Mouse (Mus musculus): Measurements from ENCODE around the gene 1810024B03Rik. TPM values are rescaled to one million over a fixed set of nuclear protein-coding genes. Genes with fewer than 3 reads are reported as not detected.
A peak's percentile ranks its signal among the peaks of the same experiment; 100 is the strongest.
"Not testable (repeated sequence)": the region's sequence is repeated elsewhere in the genome, so short reads cannot be mapped to it uniquely, and the experiment has no call there.

1810024B03Rik gene
- polyA plus RNA-seq, 1 experiment, result 2.8 TPM

DNA sequence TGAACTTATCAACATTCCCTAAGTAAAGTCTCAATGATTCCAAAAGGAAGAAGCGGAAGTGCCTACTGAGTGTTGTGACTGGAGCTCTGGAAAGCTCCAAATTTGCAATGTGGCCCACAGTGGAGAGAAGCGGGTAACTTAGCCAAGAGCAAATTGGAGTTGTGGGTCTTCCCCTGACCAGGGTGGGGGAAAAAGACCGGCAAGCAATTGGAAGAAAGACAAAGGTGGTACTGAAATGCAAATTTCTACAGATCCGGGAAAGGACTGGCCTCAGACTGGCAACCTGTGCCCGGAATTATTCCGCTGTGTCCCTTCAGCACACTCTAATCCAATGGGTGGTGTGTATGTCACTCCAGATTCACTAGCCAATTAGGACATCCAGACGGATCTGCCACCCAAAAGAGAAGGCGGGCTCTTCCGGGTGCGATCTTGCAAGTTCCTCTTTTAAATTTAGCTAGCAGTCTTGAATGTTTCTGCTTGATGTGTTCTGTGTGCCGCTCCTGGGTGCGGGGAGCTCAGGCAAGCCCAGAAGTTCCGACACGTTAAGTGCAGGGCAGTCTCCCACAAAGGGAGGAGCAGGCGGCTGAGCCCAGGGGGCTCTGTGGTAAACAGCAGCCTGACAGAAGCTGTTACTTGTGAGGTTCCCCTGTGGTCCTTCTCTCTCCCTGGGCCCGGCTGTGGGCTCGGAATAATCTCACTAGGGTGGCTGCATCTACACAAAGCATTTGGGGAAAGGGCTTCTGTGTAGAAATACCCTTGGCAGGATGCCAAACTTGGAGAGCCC is 25.3 kb downstream of the 1810024B03Rik start:
- Histone ChIP-seq H3K27ac (ENCODE audit: insufficient read depth, low read depth, low read length) (peak overlapping the region; percentile 70; the same call in 1 of the 2 replicates), H3K27me3 (replicated peaks; ENCODE audit: control insufficient read depth, insufficient read depth, low read length) (no peaks in the 10 kb centered on the region), H3K4me3 (ENCODE audit: insufficient read depth, low read depth, low read length) (peak overlapping the region; percentile 77), H3K36me3 (ENCODE audit: control insufficient read depth, insufficient read depth, low read length) (no peaks in the 10 kb centered on the region), H3K4me1 (ENCODE audit: control insufficient read depth, insufficient read depth, low read length) (no peaks in the 10 kb centered on the region)
- WGBS, result 3% methylated on average over 17 of the region's 17 CpGs
- peak; percentile 95 for DNase-seq
- TF ChIP-seq POLR2A (IDR thresholded peaks at IDR 0.05; ENCODE audit: low read depth, low read length), result no peak

DNA sequence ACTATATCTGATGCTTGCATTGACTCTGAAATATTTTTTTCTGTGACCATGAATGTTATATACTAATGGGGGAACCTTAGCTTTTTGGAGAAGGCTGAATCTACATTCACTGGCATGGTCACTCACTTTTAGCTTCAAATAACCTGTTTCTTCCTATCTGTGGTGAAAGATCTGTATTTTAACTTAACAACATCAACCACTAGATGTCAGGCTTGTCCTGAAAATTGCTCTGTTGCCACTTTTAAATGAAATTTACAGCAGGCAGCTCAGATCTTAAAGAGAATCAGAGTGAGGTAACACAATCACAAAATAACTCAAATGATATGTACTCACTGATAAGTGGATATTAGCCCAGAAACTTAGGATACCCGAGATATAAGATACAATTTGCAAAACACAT is 41.8 kb downstream of the 1810024B03Rik start:
- not testable (repeated sequence) for H3K4me1 ChIP-seq (ENCODE audit: control insufficient read depth, insufficient read depth, low read length); H3K36me3 ChIP-seq (ENCODE audit: control insufficient read depth, insufficient read depth, low read length); H3K4me3 ChIP-seq (ENCODE audit: insufficient read depth, low read depth, low read length); H3K27ac ChIP-seq (ENCODE audit: insufficient read depth, low read depth, low read length); H3K27me3 ChIP-seq (replicated peaks; ENCODE audit: control insufficient read depth, insufficient read depth, low read length)
- 9% methylated on average over 1 of the region's 1 CpGs for WGBS
- DNase-seq, result peak; percentile 63

DNA sequence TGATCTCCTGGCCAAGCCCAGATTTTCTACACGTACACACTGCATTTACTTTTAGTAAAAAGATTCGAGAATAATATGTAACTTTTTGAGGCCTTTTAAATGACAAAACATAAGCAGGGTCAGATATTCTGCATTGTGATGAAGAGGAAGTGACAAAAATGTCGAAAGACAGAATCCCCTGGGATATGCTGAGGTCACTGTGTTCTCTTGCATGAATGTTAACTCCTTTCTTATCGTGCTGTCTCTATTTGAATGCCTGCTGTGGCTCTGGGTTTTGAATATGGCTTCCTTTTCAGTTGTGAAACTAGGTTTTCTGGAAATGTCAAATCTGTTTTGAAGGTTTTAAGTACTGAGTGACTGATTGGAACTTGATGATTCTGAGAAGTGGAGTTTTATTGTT is 42.4 kb downstream of the 1810024B03Rik start:
- no peak overlapping the region for H3K27ac ChIP-seq (ENCODE audit: insufficient read depth, low read depth, low read length)
- H3K4me3 ChIP-seq (ENCODE audit: insufficient read depth, low read depth, low read length), result no peak overlapping the region
- WGBS, result 60% methylated on average over 4 of the region's 4 CpGs
- DNase-seq, result no peak
- no peaks in the 10 kb centered on the region for H3K27me3 ChIP-seq (replicated peaks; ENCODE audit: control insufficient read depth, insufficient read depth, low read length)
- no peaks in the 10 kb centered on the region for H3K36me3 ChIP-seq (ENCODE audit: control insufficient read depth, insufficient read depth, low read length)
- H3K4me1 ChIP-seq (ENCODE audit: control insufficient read depth, insufficient read depth, low read length), result no peaks in the 10 kb centered on the region
- TF ChIP-seq POLR2A (IDR thresholded peaks at IDR 0.05; ENCODE audit: low read depth, low read length), result no peak
- no peak for TF ChIP-seq CTCF (conservative IDR thresholded peaks at IDR 0.05; ENCODE audit: insufficient read depth, insufficient read length, low read depth, low read length)

DNA sequence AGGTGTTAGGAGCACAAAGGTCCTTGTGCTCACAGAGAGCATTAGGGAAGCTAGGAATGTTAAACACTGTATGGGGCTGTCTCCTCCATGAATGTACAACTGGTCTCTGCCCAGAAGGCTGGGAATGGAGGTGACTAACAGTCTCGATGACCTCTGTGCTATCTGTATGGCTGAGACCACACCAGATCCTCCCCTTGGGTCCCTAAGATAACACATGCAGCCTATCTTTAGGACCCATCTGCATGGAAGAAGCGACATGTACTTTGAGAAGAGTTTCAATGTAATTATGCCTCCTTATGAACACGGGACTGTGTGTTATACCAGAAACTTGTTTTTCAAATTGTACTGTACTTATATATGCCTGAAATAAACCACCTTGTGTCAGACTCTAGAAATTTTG is 62.4 kb downstream of the 1810024B03Rik start:
- TF ChIP-seq POLR2A (IDR thresholded peaks at IDR 0.05; ENCODE audit: low read depth, low read length) (no peak), CTCF (conservative IDR thresholded peaks at IDR 0.05; ENCODE audit: insufficient read depth, insufficient read length, low read depth, low read length) (no peak)
- Histone ChIP-seq H3K4me1 (ENCODE audit: control insufficient read depth, insufficient read depth, low read length) (peaks cover 12% of the 10 kb centered on the region), H3K27ac (ENCODE audit: insufficient read depth, low read depth, low read length) (no peak overlapping the region), H3K27me3 (replicated peaks; ENCODE audit: control insufficient read depth, insufficient read depth, low read length) (no peaks in the 10 kb centered on the region), H3K36me3 (ENCODE audit: control insufficient read depth, insufficient read depth, low read length) (no peaks in the 10 kb centered on the region), H3K4me3 (ENCODE audit: insufficient read depth, low read depth, low read length) (no peak overlapping the region)
- WGBS, result 88% methylated on average over 3 of the region's 3 CpGs
- DNase-seq, result no peak

DNA sequence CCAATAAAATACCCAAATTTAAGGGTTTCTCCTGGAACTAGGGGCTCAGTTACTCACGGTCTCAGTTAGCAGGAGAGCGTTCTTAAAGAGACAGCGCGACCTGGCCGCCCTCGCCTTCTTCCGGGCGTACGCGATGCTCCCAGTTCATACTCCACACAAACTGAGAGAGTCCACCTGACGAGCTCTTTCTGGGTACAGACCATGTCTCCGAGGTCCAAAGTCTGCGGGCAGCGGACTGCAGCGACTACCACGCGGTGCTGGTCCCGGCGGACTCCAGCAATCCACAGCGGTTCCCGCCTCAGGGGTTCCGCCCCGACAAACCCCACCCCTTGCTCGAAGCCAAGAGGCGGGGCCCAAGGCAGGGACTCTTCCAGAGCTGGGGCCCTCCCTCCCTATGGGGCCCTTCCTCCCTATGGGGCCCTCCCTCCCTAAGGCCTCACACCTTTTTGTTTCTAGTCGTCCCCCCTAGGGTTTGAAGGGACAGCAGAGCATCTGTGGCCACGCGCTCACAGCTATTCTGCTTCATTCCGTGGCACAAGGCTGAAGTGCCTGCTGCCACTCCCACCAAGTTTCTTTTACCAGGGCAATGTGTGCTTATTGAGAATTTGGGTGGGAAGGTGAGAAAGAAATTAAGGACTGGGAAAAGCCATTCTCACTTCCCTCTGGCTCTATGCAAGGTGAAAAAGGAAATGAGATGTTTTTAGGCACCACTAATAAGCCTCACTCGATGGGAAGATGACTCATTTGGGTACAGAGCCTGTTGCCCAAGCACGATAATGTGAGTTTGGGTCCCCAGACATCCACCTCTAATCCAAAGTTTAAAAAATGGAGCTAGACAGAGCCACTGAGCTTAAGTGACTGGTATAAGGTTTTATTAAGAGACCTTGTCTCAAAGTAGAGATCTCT is 64.7 kb downstream of the 1810024B03Rik start, which contains the start of gene Itpripl1:
Gene Itpripl1 (minus strand): TSS at position 285 of the 906 bp plus-strand sequence.
- Histone ChIP-seq H3K4me1 (ENCODE audit: control insufficient read depth, insufficient read depth, low read length) (peaks cover 12% of the 10 kb centered on the region), H3K27me3 (replicated peaks; ENCODE audit: control insufficient read depth, insufficient read depth, low read length) (no peaks in the 10 kb centered on the region), H3K4me3 (ENCODE audit: insufficient read depth, low read depth, low read length) (peak within 1 kb of the TSS; percentile 63), H3K36me3 (ENCODE audit: control insufficient read depth, insufficient read depth, low read length) (no peaks in the 10 kb centered on the region), H3K27ac (ENCODE audit: insufficient read depth, low read depth, low read length) (peak within 1 kb of the TSS; percentile 68)
- 4% methylated on average over 31 of the region's 31 CpGs for WGBS
- DNase-seq, result peak; percentile 95
- TF ChIP-seq CTCF (conservative IDR thresholded peaks at IDR 0.05; ENCODE audit: insufficient read depth, insufficient read length, low read depth, low read length) (no peak), POLR2A (IDR thresholded peaks at IDR 0.05; ENCODE audit: low read depth, low read length) (no peak)

DNA sequence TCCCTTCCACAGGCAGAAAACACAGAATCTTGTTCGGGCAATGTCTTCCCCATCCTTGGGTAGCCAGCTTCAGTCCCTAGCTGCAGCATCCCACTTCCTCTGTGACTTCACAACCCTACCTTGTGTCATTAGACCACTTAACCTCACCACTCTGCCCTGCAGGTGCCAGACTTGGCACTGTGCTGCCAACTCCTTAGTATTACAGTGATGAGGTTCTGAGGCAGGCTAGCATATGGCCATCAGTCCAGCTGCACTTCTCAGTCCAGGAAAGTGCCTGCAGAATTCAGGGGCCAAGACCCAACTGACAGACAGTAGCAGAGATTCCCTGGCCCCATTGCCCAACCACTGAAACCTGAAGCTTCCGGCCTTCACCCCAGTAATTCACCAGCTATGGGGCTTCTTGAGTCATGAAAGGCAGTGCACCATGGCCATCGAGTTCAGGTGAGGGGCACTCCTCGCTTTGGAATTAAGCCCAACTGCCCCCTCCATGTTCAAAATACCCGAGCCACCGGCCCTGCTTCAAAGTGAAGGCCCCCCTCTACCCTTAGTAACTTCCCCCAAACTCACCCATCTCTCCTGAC is 65.4 kb downstream of the 1810024B03Rik start:
- WGBS, result 15% methylated on average over 6 of the region's 6 CpGs
- peak overlapping the region; percentile 63 for H3K4me3 ChIP-seq (ENCODE audit: insufficient read depth, low read depth, low read length)
- DNase-seq, result peak; percentile 19

GRCm38 (mm10) chr2:127142031-127142430 is 66.0 kb downstream of the 1810024B03Rik start:
- WGBS, result 70% methylated on average over 10 of the region's 10 CpGs
- peak overlapping the region; percentile 63 for H3K4me3 ChIP-seq (ENCODE audit: insufficient read depth, low read depth, low read length)
- peaks cover 12% of the 10 kb centered on the region for H3K4me1 ChIP-seq (ENCODE audit: control insufficient read depth, insufficient read depth, low read length)

More for the DNA sequence above, 65.4 kb downstream of the 1810024B03Rik start:
- H3K36me3 ChIP-seq (ENCODE audit: control insufficient read depth, insufficient read depth, low read length), result no peaks in the 10 kb centered on the region
- no peaks in the 10 kb centered on the region for H3K27me3 ChIP-seq (replicated peaks; ENCODE audit: control insufficient read depth, insufficient read depth, low read length)
- TF ChIP-seq POLR2A (IDR thresholded peaks at IDR 0.05; ENCODE audit: low read depth, low read length) (no peak), CTCF (conservative IDR thresholded peaks at IDR 0.05; ENCODE audit: insufficient read depth, insufficient read length, low read depth, low read length) (no peak)
- H3K27ac ChIP-seq (ENCODE audit: insufficient read depth, low read depth, low read length), result peak overlapping the region; percentile 68
- peaks cover 12% of the 10 kb centered on the region for H3K4me1 ChIP-seq (ENCODE audit: control insufficient read depth, insufficient read depth, low read length)

More at GRCm38 (mm10) chr2:127142031-127142430, 66.0 kb downstream of the 1810024B03Rik start:
- H3K36me3 ChIP-seq (ENCODE audit: control insufficient read depth, insufficient read depth, low read length), result no peaks in the 10 kb centered on the region
- no peaks in the 10 kb centered on the region for H3K27me3 ChIP-seq (replicated peaks; ENCODE audit: control insufficient read depth, insufficient read depth, low read length)
- TF ChIP-seq POLR2A (IDR thresholded peaks at IDR 0.05; ENCODE audit: low read depth, low read length) (no peak), CTCF (conservative IDR thresholded peaks at IDR 0.05; ENCODE audit: insufficient read depth, insufficient read length, low read depth, low read length) (no peak)
- no peak for DNase-seq
- H3K27ac ChIP-seq (ENCODE audit: insufficient read depth, low read depth, low read length), result no peak overlapping the region

Data from kidney, adult 2 months (tissue).